Mouse (Mus musculus) telencephalon, adult 2 months (tissue): ENCODE measurements at regions not wholly inside any gene's neighbourhood (a gene's known extent, or its start where the extent isn't known, plus 50 kb on each side); places are given as distances from the start of the nearest gene placed in this dataset.

ENCODE experiments used
- DNase-seq: peaks from one replicate; pipeline ENCODE4 v3.0.0-alpha.2; 2011; ENCODE audit warnings: low read depth, low spot score

DNA sequence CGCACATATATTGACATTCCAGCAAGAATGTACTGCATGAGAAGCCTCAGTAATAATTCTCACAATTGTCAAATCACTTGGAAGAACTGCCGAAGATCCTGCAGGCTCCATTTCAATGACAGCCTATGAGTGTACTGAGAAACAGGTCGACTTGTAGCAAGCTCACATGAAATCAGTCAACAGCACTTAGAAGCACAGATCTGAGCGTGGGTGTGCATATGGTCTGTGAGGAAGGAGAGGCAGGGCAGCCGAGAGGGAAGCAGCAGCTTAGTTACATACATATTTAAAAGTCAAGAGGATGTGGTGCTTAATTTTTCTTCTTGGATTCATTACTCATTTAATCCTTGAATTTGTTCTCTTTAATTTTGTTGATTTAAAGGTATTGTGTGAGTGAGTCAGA, 967.4 kb upstream of the Epha7 start:
- DNase-seq = peak; percentile 60

DNA sequence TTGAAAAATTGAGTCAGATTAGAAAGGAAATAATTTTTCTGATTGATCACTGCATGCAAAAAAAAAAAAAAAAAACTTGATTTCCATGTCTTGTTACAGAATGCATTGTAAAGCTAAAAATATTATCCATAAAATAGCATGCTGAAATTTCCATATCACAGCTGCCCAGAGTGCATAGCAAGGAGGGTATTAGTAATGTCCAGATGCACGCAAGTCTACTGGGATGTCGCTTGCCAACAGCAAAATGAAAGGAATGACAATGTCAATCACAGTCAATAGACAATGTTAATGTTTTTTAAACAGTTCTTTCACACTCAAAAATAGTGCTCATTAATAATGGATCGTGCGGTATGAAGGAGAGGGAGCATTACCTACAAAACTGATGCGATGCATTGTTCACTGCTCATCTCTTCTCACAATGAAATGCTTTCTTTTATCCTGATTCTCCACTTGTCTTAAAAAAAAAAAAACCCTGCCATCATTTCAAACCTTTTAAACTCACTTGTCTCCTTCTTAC, 966.8 kb upstream of the Epha7 start:
- no peak for DNase-seq

DNA sequence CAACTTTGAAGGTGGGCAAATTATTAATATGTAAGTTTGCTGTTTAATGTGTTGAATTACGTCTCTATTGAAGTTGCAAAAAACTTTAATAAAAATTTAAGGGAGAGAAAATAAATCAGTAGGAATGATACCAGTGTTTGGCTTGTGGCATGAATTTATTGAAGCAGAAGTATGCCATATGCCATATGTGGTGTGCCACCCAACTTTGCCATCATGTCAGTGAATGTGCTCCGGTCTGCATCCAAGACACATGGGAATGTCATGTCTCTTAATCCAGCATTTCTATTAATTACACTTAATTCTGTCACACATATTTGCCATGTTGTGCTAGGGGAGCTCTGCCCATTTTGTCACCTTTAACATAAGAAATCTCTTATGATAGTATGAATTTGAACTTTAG, 956.8 kb upstream of the Epha7 start:
- DNase-seq = no peak

DNA sequence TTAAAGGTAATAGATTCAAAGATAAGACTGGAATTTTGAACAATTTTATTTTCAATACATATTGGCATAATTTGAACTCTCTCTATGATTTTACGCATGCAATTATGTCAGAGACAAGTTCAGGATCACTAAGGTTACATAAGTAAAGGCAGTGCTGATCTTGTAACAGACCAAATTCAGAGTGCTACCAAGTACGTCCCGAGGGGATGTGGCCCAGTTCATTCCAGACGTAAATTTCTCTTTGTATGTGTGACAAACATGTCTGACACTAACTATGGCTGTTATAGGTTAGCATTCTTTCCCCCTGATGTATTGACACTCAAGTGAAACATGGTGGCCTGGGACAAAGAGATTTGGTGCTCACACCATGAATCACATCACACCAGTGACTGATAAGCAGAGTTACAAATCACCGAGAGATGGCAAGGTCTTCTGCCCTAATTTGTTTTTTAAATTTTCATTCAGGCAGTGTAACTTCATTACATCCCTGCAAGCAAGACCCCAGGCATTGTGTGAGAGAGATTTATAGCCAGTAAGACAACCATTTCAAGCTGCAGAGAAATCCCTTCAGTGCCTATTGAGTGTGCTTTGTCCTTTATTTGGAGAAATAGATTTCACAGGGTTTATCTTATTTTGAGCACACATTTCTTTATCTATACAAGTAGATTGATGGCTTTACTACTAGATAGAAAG, 925.5 kb upstream of the Epha7 start:
- no peak for DNase-seq

DNA sequence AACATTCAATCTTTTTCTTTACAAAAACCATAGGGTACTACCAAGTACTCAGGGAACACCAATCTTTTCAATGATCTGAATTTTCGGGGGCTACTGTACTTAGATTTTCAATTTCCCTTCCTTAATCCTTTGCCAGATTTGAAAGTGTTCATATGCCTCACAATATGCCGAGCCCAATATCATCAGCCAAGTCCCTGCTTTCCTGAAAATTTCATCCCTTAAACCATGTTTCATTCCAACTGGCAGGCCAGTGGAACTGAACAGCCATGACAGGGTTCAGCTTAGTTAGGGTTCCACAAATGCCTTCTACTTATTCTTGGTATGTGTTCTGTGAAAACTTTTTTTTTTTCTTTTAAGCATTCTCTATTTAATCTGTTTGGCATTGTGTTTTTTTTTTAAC, 916.5 kb upstream of the Epha7 start:
- DNase-seq = no peak

DNA sequence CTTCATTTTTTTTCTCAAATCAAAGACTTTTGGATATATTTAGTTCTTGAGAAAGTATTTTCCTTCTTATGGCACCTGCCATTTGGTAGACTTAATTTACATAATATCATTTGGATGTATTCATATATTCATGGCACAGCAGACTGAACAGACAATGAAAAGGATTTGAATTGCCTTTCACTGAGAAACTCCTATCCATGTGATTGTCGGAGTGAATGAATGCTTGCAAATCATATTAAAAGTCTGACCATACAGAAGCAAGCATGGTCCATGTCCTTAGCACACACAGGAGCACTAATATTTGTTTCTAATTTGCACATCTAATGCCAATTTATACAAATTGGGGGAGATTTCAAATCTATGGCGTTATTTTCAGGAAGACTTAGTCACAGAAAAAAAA, 867.6 kb upstream of the Epha7 start:
- DNase-seq = no peak

DNA sequence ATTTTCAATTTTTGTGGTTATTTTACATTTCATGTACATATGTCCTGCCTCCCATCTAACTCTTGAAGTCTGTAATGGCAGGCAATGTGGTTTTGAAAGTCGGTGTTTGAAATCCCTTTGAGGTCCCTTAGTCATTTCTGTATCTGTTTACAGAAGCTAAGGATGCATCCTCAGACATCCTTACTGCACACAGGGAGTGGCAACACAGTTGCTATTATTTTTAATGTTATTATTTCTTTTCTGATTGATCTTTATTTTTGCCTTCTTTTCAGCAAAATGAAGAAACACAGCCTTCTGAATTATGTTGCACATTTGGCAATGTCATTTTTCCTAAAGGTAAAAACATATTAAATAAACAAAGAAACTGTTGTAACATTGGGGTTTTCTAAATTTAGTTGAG, 867.2 kb upstream of the Epha7 start:
- no peak for DNase-seq

DNA sequence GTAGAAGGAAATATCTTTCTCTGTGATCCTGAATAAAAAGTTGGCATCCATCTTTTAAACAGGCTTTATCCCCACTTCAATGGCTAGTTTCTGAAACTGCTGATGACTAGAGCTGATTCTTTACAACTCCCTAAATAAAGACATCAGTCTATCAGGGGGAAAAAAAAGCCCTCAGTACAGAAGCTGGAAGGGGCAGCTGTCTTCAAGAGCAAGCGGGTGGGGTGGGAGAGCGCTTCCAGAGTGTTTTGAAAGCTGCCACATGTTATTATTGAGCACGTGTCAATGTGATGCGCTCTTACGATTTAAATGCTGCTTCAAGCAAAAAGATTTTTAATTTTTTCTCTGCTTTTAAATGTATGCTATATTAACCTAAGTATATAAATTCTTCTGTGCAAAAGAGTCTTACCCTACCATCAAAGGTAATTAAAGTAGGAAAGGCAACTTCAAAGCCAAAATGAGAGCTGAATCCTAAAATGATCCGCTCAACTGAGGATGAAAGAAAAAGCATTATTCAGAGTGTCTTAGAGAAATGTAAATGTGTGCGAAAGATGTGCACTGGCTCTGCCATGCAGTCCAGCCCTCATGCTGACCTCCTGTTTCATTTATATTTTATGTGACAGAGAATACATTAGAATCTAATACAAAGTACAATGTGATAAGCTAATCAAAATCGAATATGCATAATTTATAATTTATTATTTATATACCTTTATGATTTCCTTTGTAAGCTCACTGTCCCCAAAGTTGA, 862.8 kb upstream of the Epha7 start:
- no peak for DNase-seq

DNA sequence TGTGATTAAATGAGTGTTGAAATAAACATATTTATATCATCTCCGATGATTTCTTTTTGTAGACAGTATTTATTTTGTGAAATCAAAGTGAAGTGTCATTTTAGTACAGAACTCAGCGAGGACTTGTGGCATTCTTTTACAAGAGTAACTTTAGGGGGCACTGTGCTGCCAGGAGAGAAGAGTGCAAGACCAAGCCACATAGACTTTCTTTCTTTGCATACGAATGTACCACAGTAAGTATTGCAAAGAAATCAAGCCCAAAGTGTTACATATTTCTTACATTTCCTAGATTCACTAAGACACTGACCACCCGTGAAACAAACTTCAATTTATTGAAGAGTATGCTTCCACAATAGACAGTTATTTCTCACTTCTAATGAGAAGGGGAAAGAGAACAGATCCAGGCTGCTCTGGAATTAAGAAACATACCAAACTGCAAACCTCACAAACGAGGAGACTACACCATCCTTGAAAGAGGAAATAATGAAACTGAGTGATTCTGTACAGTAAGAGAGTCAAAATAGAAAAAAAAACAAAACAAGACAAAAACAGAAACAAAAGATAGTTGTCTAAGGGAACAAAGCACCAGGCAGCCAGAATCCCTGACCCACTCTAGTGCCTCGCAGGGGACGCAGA, 847.8 kb upstream of the Epha7 start:
- peak; percentile 54 for DNase-seq

DNA sequence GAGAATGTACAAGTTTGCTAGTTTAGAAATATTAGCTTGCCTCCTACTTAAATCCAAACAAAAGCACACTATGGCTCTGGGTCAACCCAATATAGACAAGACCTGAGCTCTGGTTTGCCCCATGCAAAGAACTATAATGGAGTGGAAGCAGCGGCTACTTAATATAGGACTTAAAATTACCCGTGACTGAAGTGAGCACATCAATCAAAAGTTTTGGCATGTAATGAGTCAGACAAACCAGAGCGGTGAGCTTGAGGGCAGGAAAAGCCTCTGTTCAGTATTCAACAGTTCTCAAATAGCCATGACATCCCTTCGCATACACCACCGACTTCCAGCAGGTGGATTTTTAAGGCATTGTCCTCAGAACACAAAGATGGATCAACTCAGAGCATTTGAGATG, 842.4 kb upstream of the Epha7 start:
- DNase-seq = no peak

DNA sequence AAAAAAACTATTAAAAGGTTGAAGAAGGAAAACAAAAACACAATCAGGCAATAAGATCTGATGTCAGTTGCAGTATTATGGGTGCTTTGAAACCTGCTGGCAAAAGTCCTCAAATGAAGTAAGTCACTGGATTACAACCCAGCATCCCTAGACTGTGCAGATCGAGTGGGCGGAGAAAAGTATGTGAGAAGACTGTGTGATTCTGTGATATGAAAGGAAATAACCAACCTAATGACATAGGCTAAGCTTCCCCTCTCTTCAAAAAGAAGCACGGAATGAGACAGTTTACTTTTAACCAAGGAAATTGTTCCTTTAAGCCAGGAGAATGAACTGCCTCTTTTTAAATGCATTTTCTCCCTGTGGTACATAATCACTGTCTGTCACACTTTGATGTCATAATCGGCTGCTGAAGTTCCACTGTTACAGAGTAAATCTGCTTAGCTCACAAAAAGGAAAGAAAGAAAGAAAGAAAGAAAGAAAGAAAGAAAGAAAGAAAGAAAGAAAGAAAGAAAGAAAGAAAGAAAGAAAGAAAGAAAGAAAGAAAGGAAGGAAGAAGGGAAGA, 833.6 kb upstream of the Epha7 start:
- no peak for DNase-seq

DNA sequence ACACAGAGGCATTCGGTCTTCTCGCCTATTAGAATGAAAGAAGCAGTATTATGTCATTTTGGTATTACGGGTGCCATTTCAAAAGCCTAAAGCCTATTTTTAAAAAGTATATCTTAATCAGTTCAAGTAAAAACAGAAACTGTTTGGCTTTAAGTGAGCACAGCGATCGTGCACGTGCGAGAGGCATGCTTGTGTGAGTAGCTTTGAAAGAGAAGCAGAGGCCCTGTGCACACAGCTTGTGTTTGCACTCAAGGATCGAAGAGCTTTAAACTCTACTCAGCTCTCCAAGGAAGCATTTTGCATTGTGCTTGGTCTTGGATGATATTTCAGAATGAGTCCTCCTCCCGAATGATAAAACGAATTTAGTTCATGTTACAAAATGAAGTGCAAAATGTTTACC, 833.1 kb upstream of the Epha7 start:
- no peak for DNase-seq

DNA sequence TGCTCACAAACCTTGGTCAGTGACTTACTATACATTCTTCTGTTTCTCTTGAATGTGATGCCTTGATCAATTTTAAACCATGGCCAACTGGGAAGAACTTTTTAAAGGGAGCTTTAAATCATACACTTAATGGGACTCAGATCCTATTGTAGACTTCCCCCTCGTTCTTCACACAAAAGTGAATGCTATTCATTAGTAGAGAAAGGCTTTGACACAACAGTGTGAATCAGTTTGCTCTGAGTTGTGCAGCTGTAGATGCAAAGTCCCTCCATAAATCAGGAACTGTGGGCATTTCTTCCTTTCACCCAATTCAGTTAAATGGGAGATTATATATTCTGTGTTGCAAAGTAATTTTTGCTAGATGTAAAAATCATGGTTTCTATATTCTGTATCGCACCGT, 831.6 kb upstream of the Epha7 start:
- DNase-seq = no peak

DNA sequence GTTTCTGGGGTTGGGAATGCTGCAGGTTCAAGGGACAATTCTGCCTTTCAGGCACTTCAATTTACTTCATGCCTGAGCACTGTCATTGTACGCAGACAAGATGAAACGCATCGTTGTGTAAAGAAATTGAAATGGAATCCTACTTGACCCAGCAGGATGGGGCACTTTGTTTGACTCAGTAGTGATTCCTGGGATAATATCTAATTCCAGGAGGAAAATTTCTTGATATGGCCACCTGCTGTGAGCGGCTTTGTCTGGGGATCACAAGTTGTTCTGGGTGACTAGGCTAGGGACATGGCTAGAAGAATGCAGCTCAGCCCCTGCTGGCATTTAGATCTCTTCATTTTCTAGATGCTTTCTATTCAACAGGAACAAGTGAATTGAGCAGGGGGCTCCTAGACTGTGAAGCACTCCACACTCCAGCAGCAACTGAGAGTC, 824.9 kb upstream of the Epha7 start:
- DNase-seq = no peak

DNA sequence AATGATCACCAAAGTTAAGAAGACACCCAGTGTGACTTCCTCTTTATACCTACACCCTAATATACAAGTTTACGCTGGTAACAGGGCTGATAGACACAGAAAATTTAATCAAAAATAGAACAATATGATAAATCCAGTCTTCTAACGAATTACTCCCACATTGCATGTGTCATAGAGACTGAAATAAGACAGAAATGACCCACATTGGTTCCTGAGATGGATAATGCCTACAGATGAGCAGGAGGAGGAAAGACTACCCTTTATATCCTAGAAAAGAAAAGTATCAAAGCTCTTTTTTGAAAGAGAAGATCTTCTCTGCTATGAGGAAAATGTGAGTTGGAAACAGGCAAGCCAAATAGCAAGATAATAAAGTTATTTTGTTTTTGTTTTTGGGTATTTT, 818.5 kb upstream of the Epha7 start:
- no peak for DNase-seq

DNA sequence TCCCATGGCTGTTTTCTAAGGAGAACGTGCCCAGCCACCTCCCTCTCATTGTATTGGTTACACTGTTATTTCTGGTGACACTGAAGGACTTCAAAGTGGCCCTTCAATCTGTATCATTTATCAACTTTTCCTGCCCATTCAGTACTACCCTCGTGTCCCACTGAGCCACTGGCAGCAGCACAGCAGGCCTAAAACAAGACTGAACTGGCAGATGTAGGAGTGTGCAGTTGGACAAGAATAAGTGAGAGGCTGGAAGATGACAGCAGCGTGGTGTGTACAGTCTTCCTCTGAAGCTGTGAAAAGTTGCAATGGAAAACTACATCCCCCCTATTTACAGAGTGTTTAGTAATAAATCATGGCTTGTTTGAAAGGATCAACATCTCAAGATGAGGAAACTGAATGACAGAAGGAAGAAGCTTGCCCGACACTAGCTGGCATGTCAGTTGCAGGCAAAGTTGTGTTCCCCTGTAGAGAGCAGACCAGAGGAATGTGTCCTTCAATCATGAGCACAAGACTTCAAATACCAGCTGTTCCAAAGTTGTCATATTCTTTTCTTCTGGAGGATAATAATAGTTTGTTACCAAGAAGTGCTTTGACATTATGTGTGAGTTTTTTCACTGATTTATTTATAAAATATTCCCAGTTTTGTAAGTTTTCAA, 811.0 kb upstream of the Epha7 start:
- no peak for DNase-seq
